Mouse (Mus musculus): ENCODE data around the gene Syt7. TPM values are rescaled to one million over a fixed set of nuclear protein-coding genes. Genes with fewer than 3 reads are reported as not detected.
A peak's percentile ranks its signal among the peaks of the same experiment; 100 is the strongest.

Syt7 gene
- polyA plus RNA-seq, 2 experiments = 2.0 to 5.0 TPM

DNA sequence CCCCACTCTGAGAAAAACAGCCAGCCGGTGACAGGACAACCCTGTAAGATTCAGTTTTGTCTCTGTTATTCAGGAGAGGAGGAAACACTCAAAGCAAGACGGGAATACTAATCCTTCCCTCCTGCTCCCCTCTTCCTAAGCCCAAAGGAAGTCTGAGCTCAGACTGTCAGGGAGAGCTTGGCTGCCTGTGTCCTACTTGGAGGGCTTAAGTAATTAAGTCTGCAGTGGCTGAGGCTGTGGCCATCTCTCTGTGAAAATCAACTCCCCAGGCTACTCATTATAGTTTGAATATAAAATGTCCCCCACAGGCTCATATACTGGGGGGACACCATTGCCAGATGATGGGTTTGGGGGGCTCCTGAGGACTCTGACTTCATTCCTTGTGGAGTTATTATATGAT, 108.1 kb downstream of the Syt7 start:
- Histone ChIP-seq H3K9ac (ENCODE audit: low read depth, low read length, severe bottlenecking) (no peak overlapping the region), H3K4me3 (replicated peaks; ENCODE audit: low read length) (no peak overlapping the region), H3K9me3 (ENCODE audit: control insufficient read depth, low read length) (no peaks in the 10 kb centered on the region), H3K4me2 (replicated peaks; ENCODE audit: low read depth, low read length, severe bottlenecking) (no peak overlapping the region), H3K27me3 (ENCODE audit: control insufficient read depth, insufficient read depth, low read length) (no peaks in the 10 kb centered on the region), H3K27ac (replicated peaks; ENCODE audit: low read depth, low read length) (no peak overlapping the region), H3K4me1 (ENCODE audit: control insufficient read depth, insufficient read depth, low read length) (no peaks in the 10 kb centered on the region), H3K36me3 (ENCODE audit: control insufficient read depth, insufficient read depth, low read length) (peaks cover 24% of the 10 kb centered on the region)
- 59% methylated on average over 2 of the region's 2 CpGs for WGBS
- ATAC-seq (ENCODE audit: low FRiP score, low read depth) (no peak), DNase-seq (ENCODE audit: low spot score) (no peak)
- TF ChIP-seq POLR2A (IDR thresholded peaks at IDR 0.05; ENCODE audit: borderline replicate concordance, extremely low read depth, insufficient read depth, insufficient read length) = no peak

DNA sequence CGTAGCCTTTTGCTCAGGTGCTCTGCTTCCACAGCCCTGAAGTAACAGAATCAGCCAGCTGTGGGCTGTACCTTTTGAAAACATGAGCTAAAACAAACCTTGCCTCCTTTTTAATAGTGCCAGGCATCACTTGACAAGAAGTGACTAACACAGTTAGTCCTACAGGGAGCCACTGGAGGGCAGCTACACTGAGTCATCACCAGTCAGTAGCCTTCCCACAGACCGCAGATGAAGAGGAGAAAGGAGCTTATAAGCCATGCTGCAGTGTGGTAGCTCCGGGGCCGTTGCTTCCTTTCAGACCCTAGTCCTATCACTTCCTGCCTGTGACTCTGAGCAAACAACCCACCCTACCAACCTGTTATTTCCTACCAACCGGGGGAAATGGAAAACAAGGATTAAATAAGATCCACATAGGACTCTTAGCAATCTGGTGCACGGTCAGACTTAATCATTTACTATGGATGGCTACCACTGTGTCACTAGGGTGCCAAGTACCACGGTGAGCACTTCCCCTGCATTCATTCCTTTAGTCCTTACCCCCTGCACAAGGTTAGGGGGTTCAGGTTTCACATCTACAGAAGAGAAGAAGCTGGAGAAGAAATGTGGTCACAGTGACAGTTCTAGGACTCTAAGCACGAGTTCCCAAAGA, 108.7 kb downstream of the Syt7 start:
- TF ChIP-seq POLR2A (IDR thresholded peaks at IDR 0.05; ENCODE audit: borderline replicate concordance, extremely low read depth, insufficient read depth, insufficient read length) = no peak
- Histone ChIP-seq H3K36me3 (ENCODE audit: control insufficient read depth, insufficient read depth, low read length) (peaks cover 25% of the 10 kb centered on the region), H3K4me2 (replicated peaks; ENCODE audit: low read depth, low read length, severe bottlenecking) (no peak overlapping the region), H3K4me3 (replicated peaks; ENCODE audit: low read length) (no peak overlapping the region), H3K27ac (replicated peaks; ENCODE audit: low read depth, low read length) (no peak overlapping the region), H3K27me3 (ENCODE audit: control insufficient read depth, insufficient read depth, low read length) (no peaks in the 10 kb centered on the region), H3K4me1 (ENCODE audit: control insufficient read depth, insufficient read depth, low read length) (no peaks in the 10 kb centered on the region), H3K9ac (ENCODE audit: low read depth, low read length, severe bottlenecking) (no peak overlapping the region), H3K9me3 (ENCODE audit: control insufficient read depth, low read length) (no peaks in the 10 kb centered on the region)
- no peak for DNase-seq (ENCODE audit: low spot score)
- ATAC-seq (ENCODE audit: low FRiP score, low read depth) = no peak
- 57% methylated on average over 8 of the region's 8 CpGs for WGBS

DNA sequence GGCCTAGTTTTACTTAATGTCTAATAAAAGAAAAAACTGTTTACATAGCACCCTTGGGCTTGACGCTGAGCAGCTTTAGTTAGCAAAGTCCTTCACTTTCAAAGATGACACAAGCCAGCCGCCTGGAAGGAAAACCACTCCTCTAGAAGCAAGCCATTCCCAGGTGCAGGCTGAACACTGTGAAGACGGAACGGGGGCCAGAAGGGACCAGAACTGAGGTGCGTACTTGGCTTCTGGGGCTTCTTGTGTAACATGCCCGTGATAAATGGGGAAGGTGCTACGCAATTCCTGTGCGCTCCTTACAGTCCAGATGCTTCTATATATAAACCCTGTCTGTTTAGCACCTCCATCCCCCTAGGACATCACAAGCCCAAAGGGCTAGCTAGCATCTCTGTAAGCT, 111.7 kb downstream of the Syt7 start:
- ATAC-seq (ENCODE audit: low FRiP score, low read depth) = no peak
- Histone ChIP-seq H3K9me3 (ENCODE audit: control insufficient read depth, low read length) (no peaks in the 10 kb centered on the region), H3K9ac (ENCODE audit: low read depth, low read length, severe bottlenecking) (no peak overlapping the region), H3K36me3 (ENCODE audit: control insufficient read depth, insufficient read depth, low read length) (peaks cover 40% of the 10 kb centered on the region), H3K4me3 (replicated peaks; ENCODE audit: low read length) (no peak overlapping the region), H3K4me1 (ENCODE audit: control insufficient read depth, insufficient read depth, low read length) (no peaks in the 10 kb centered on the region), H3K27me3 (ENCODE audit: control insufficient read depth, insufficient read depth, low read length) (no peaks in the 10 kb centered on the region), H3K27ac (replicated peaks; ENCODE audit: low read depth, low read length) (no peak overlapping the region), H3K4me2 (replicated peaks; ENCODE audit: low read depth, low read length, severe bottlenecking) (no peak overlapping the region)
- WGBS = 92% methylated on average over 8 of the region's 8 CpGs
- no peak for DNase-seq (ENCODE audit: low spot score)
- TF ChIP-seq POLR2A (IDR thresholded peaks at IDR 0.05; ENCODE audit: borderline replicate concordance, extremely low read depth, insufficient read depth, insufficient read length) = no peak

DNA sequence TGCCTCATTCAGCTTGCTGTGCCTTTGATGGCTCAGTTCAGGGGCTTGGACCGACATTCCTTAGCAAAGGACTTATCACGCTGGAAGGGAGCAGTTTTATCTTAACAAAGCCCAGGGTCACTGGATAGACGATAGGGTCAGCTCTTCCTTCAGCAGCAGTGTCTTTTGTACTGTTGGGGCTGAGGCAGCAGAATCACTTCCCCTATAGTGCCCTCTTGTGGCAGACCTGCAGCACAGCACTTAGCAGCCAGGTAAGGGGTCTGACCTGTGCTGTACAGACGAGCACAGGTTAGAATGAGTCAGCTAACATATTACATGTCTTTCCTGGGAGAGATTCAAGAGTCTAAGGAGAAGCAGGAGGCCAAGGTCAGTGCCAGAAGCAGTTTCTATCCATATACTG, 113.7 kb downstream of the Syt7 start:
- peak; percentile 21 for DNase-seq (ENCODE audit: low spot score)

More for the DNA sequence above, 113.7 kb downstream of the Syt7 start:
- H3K4me2 ChIP-seq (replicated peaks; ENCODE audit: low read depth, low read length, severe bottlenecking) = no peak overlapping the region
- H3K36me3 ChIP-seq (ENCODE audit: control insufficient read depth, insufficient read depth, low read length) = peaks cover 47% of the 10 kb centered on the region
- WGBS = 14% methylated on average over 4 of the region's 4 CpGs
- no peaks in the 10 kb centered on the region for H3K27me3 ChIP-seq (ENCODE audit: control insufficient read depth, insufficient read depth, low read length)
- no peaks in the 10 kb centered on the region for H3K9me3 ChIP-seq (ENCODE audit: control insufficient read depth, low read length)
- no peak for ATAC-seq (ENCODE audit: low FRiP score, low read depth)
- H3K4me1 ChIP-seq (ENCODE audit: control insufficient read depth, insufficient read depth, low read length) = no peaks in the 10 kb centered on the region
- H3K27ac ChIP-seq (replicated peaks; ENCODE audit: low read depth, low read length) = no peak overlapping the region
- TF ChIP-seq POLR2A (IDR thresholded peaks at IDR 0.05; ENCODE audit: borderline replicate concordance, extremely low read depth, insufficient read depth, insufficient read length) = no peak
- H3K9ac ChIP-seq (ENCODE audit: low read depth, low read length, severe bottlenecking) = no peak overlapping the region
- H3K4me3 ChIP-seq (replicated peaks; ENCODE audit: low read length) = no peak overlapping the region

Other genes with a start within 250 kb of the Syt7 start
- gene Fads1, start 206.2 kb upstream of the Syt7 start, polyA plus RNA-seq (2012; rRNA removed) = 87.3 and 116 TPM in 2 replicates
- gene Fads1, start 206.2 kb upstream of the Syt7 start, polyA plus RNA-seq (2014; fragmentation: Nextera tagmentation; extraction: Ambion mirVana) = 81.1 and 81.3 TPM in 2 replicates
- gene Tmem258, start 185.1 kb upstream of the Syt7 start, polyA plus RNA-seq (2012; rRNA removed) = 178 and 186 TPM in 2 replicates
- 484 and 516 TPM in 2 replicates for gene Tmem258, start 185.1 kb upstream of the Syt7 start, polyA plus RNA-seq (2014; fragmentation: Nextera tagmentation; extraction: Ambion mirVana)
- gene Fen1, start 184.9 kb upstream of the Syt7 start, polyA plus RNA-seq (2012; rRNA removed) = 37.3 and 40.8 TPM in 2 replicates
- 58.2 and 61.2 TPM in 2 replicates for gene Fen1, start 184.9 kb upstream of the Syt7 start, polyA plus RNA-seq (2014; fragmentation: Nextera tagmentation; extraction: Ambion mirVana)
- 4.4 and 7.0 TPM in 2 replicates for gene Myrf, start 148.3 kb upstream of the Syt7 start, polyA plus RNA-seq (2012; rRNA removed)
- 1.1 and 1.4 TPM in 2 replicates for gene Myrf, start 148.3 kb upstream of the Syt7 start, polyA plus RNA-seq (2014; fragmentation: Nextera tagmentation; extraction: Ambion mirVana)
- gene Dagla, start 84.2 kb upstream of the Syt7 start, polyA plus RNA-seq (2012; rRNA removed) = 8.1 and 11.1 TPM in 2 replicates
- gene Dagla, start 84.2 kb upstream of the Syt7 start, polyA plus RNA-seq (2014; fragmentation: Nextera tagmentation; extraction: Ambion mirVana) = 2.4 and 2.8 TPM in 2 replicates
- gene Lrrc10b, start 68.4 kb downstream of the Syt7 start, polyA plus RNA-seq (2012; rRNA removed) = 0.88 and 1.2 TPM in 2 replicates
- gene Lrrc10b, start 68.4 kb downstream of the Syt7 start, polyA plus RNA-seq (2014; fragmentation: Nextera tagmentation; extraction: Ambion mirVana) = 0.43 and 0.84 TPM in 2 replicates
- 0.53 and 0.78 TPM in 2 replicates for gene Ppp1r32, start 93.8 kb downstream of the Syt7 start, polyA plus RNA-seq (2012; rRNA removed)
- gene Ppp1r32, start 93.8 kb downstream of the Syt7 start, polyA plus RNA-seq (2014; fragmentation: Nextera tagmentation; extraction: Ambion mirVana) = 0.18 TPM in 1 of 2 replicates, not detected in the other
- 102 and 106 TPM in 2 replicates for gene Cpsf7, start 136.2 kb downstream of the Syt7 start, polyA plus RNA-seq (2012; rRNA removed)
- 50.4 and 59.1 TPM in 2 replicates for gene Cpsf7, start 136.2 kb downstream of the Syt7 start, polyA plus RNA-seq (2014; fragmentation: Nextera tagmentation; extraction: Ambion mirVana)
- gene Sdhaf2, start 137.1 kb downstream of the Syt7 start, polyA plus RNA-seq (2012; rRNA removed) = 42.5 and 49.2 TPM in 2 replicates
- 64.6 and 65.2 TPM in 2 replicates for gene Sdhaf2, start 137.1 kb downstream of the Syt7 start, polyA plus RNA-seq (2014; fragmentation: Nextera tagmentation; extraction: Ambion mirVana)
- 51.3 and 61.5 TPM in 2 replicates for gene Tmem216, start 167.1 kb downstream of the Syt7 start, polyA plus RNA-seq (2012; rRNA removed)
- gene Tmem216, start 167.1 kb downstream of the Syt7 start, polyA plus RNA-seq (2014; fragmentation: Nextera tagmentation; extraction: Ambion mirVana) = 55.8 and 58.6 TPM in 2 replicates
- 23.1 and 33.0 TPM in 2 replicates for gene Cyb561a3, start 188.1 kb downstream of the Syt7 start, polyA plus RNA-seq (2012; rRNA removed)
- gene Cyb561a3, start 188.1 kb downstream of the Syt7 start, polyA plus RNA-seq (2014; fragmentation: Nextera tagmentation; extraction: Ambion mirVana) = 18.9 and 22.3 TPM in 2 replicates
- gene Tmem138, start 188.3 kb downstream of the Syt7 start, polyA plus RNA-seq (2012; rRNA removed) = 29.7 and 34.2 TPM in 2 replicates
- gene Tmem138, start 188.3 kb downstream of the Syt7 start, polyA plus RNA-seq (2014; fragmentation: Nextera tagmentation; extraction: Ambion mirVana) = 33.8 and 36.2 TPM in 2 replicates
- gene Ddb1, start 216.2 kb downstream of the Syt7 start, polyA plus RNA-seq (2012; rRNA removed) = 346 and 349 TPM in 2 replicates
- 358 and 386 TPM in 2 replicates for gene Ddb1, start 216.2 kb downstream of the Syt7 start, polyA plus RNA-seq (2014; fragmentation: Nextera tagmentation; extraction: Ambion mirVana)
- 24.1 and 25.5 TPM in 2 replicates for gene Tkfc, start 216.6 kb downstream of the Syt7 start, polyA plus RNA-seq (2012; rRNA removed)
- 14.6 and 15.4 TPM in 2 replicates for gene Tkfc, start 216.6 kb downstream of the Syt7 start, polyA plus RNA-seq (2014; fragmentation: Nextera tagmentation; extraction: Ambion mirVana)
- gene Vwce, start 245.1 kb downstream of the Syt7 start, polyA plus RNA-seq (2012; rRNA removed) = 7.0 and 10.2 TPM in 2 replicates
- gene Vwce, start 245.1 kb downstream of the Syt7 start, polyA plus RNA-seq (2014; fragmentation: Nextera tagmentation; extraction: Ambion mirVana) = 3.2 TPM in 2 replicates

All from limb, embryonic 14.5 days (tissue).